Mouse (Mus musculus) megakaryocyte, adult 5-6 weeks (primary cell): ENCODE measurements at regions not wholly inside any gene's neighbourhood (a gene's known extent, or its start where the extent isn't known, plus 50 kb on each side); places are given as distances from the start of the nearest gene placed in this dataset.
A peak's percentile ranks its signal among the peaks of the same experiment; 100 is the strongest.

Source experiments
- ATAC-seq: 2 replicates; pipeline ENCODE4 v1.8.0; 2016; ENCODE audit warnings: mild to moderate bottlenecking, inconsistent platforms; ENCODE audit not compliant: poor library complexity, severe bottlenecking

- ATAC-seq = no peak
Observed at GRCm38 (mm10) chr2:57424879-57425278, 187.4 kb downstream of the Gpd2 start.

GRCm38 (mm10) chr2:57425439-57425838 lies 188.0 kb downstream of the Gpd2 start:
- ATAC-seq = peak; percentile 99

- ATAC-seq = no peak
Observed at GRCm38 (mm10) chr2:57450996-57451770, 213.7 kb downstream of the Gpd2 start.

- no peak for ATAC-seq
Observed at GRCm38 (mm10) chr2:57453896-57454679, 216.7 kb downstream of the Gpd2 start.

- ATAC-seq = no peak
Observed at GRCm38 (mm10) chr2:57459901-57460300, 222.5 kb downstream of the Gpd2 start.

- peak; percentile 27; the same call in 1 of the 2 replicates for ATAC-seq
Observed at GRCm38 (mm10) chr2:57473873-57474272, 236.4 kb downstream of the Gpd2 start.

GRCm38 (mm10) chr2:57492116-57492515 lies 254.7 kb downstream of the Gpd2 start:
- peak; percentile 45; the same call in 1 of the 2 replicates for ATAC-seq

GRCm38 (mm10) chr2:57492914-57493621 lies 255.6 kb downstream of the Gpd2 start:
- ATAC-seq = peak; percentile 67

GRCm38 (mm10) chr2:57496315-57496954 lies 259.0 kb downstream of the Gpd2 start:
- no peak for ATAC-seq

- ATAC-seq = no peak
Observed at GRCm38 (mm10) chr2:57497933-57498332, 260.5 kb downstream of the Gpd2 start.

GRCm38 (mm10) chr2:57504678-57505077 lies 267.2 kb downstream of the Gpd2 start:
- ATAC-seq = peak; percentile 84

- no peak for ATAC-seq
Observed at GRCm38 (mm10) chr2:57522465-57522864, 285.0 kb downstream of the Gpd2 start.

GRCm38 (mm10) chr2:57522983-57523382 lies 285.5 kb downstream of the Gpd2 start:
- no peak for ATAC-seq

GRCm38 (mm10) chr2:57527966-57528365 lies 290.5 kb downstream of the Gpd2 start:
- ATAC-seq = no peak

GRCm38 (mm10) chr2:57539842-57540241 lies 302.4 kb downstream of the Gpd2 start:
- ATAC-seq = no peak

- peak; percentile 33 for ATAC-seq
Observed at GRCm38 (mm10) chr2:57565258-57565657, 327.8 kb downstream of the Gpd2 start.

GRCm38 (mm10) chr2:57566103-57566502 lies 328.7 kb downstream of the Gpd2 start:
- ATAC-seq = peak; percentile 71

- no peak for ATAC-seq
Observed at GRCm38 (mm10) chr2:57567183-57567582, 329.7 kb downstream of the Gpd2 start.

GRCm38 (mm10) chr2:57587065-57587464 lies 349.6 kb downstream of the Gpd2 start:
- peak; percentile 100 for ATAC-seq

- ATAC-seq = no peak
Observed at GRCm38 (mm10) chr2:57593558-57593957, 356.1 kb downstream of the Gpd2 start.
